Mouse (Mus musculus) naive thymus-derived CD4-positive, alpha-beta T cell, adult 5 months (primary cell): ENCODE data around the gene Tspan12. TPM values are rescaled to one million over a fixed set of nuclear protein-coding genes. Genes with fewer than 3 reads are reported as not detected.

Source experiments
- polyA plus RNA-seq: library from polyadenylated mRNA; unstranded; fragments of 100-300 nt; shearing (Covaris generic); gene quantifications from one replicate; pipeline ENCODE4 v1.2.1, GENCODE M21; 2017

The Tspan12 gene
- not detected for polyA plus RNA-seq

GRCm38 (mm10) chr6:21852344-21852785, at the start of gene Tspan12:
Tspan12 (minus strand) TSS chr6:21852515.

Other genes with a start within 250 kb of the Tspan12 start
- 90.8 TPM for gene Ing3, start 97.1 kb upstream of the Tspan12 start, polyA plus RNA-seq
- gene Cped1, start 133.4 kb upstream of the Tspan12 start, polyA plus RNA-seq = 0.12 TPM